Comparison of ENCODE assay signal across 11 mouse cellular contexts in genomic region chr5:128606596-128606995, GRCm38 (mm10). TPM values are rescaled to one million over a fixed set of nuclear protein-coding genes. Genes with fewer than 3 reads are reported as not detected.
A peak's percentile ranks its signal among the peaks of the same experiment; 100 is the strongest.
DNase-seq lines count a peak whose midpoint lies in the region; ATAC-seq and TF ChIP-seq lines count a peak whose summit lies in the region.
"Had no signal": no experiment of that assay in that cellular context is flagged by ENCODE, and none has a peak within 500 bp of the region (broad histone marks: within the 10 kb centered on the region; RNA-seq: fewer than 3 reads in every experiment).

No protein-coding gene starts in this region.

- no peak overlapping the region for H3K9ac ChIP-seq in heart, embryonic 12.5 days
- no peak overlapping the region for H3K9ac ChIP-seq in heart, adult 2 months (ENCODE audit: low read depth, low read length)
- no peak overlapping the region for H3K9ac ChIP-seq in hindbrain, embryonic 11.5 days (ENCODE audit: low read depth, low read length)
- 0 out of 2 replicates have a peak overlapping the region, but pooled peaks have one; percentile 4 for H3K9ac ChIP-seq in midbrain, embryonic 14.5 days (replicated peaks; ENCODE audit: low read length)

- H3K4me1 ChIP-seq in heart, embryonic 12.5 days (replicated peaks): peaks cover 6% of the 10 kb centered on the region
- H3K4me1 ChIP-seq in heart, adult 2 months (ENCODE audit: control insufficient read depth, insufficient read depth, low read length): no peaks in the 10 kb centered on the region
- peaks cover 12% of the 10 kb centered on the region for H3K4me1 ChIP-seq in hindbrain, embryonic 11.5 days (replicated peaks; ENCODE audit: control insufficient read depth, insufficient read depth, low read length)
- peaks cover 25% of the 10 kb centered on the region for H3K4me1 ChIP-seq in midbrain, embryonic 14.5 days (ENCODE audit: control insufficient read depth, insufficient read depth, low read length)

- H3K27me3 ChIP-seq in heart, embryonic 12.5 days (replicated peaks): peaks cover 76% of the 10 kb centered on the region
- H3K27me3 ChIP-seq in heart, adult 2 months (ENCODE audit: control insufficient read depth, insufficient read depth, low read length): no peaks in the 10 kb centered on the region; the same call in 1 of the 2 replicates
- H3K27me3 ChIP-seq in hindbrain, embryonic 11.5 days (ENCODE audit: control insufficient read depth, insufficient read depth, low read length): peaks cover 3% of the 10 kb centered on the region; the same call in 1 of the 2 replicates
- H3K27me3 ChIP-seq in midbrain, embryonic 14.5 days (ENCODE audit: control insufficient read depth, insufficient read depth, low read length): 0 out of 2 replicates have a peak, but pooled peaks cover 8% of the 10 kb centered on the region

- H3K4me2 ChIP-seq in heart, embryonic 12.5 days: 0 out of 2 replicates have a peak overlapping the region, but pooled peaks have one; percentile 18
- peak overlapping the region; percentile 27; the same call in 1 of the 2 replicates for H3K4me2 ChIP-seq in hindbrain, embryonic 11.5 days (replicated peaks; ENCODE audit: low read depth, low read length)
- peak overlapping the region; percentile 29 for H3K4me2 ChIP-seq in midbrain, embryonic 14.5 days (ENCODE audit: low read length)

- no peak for ATAC-seq in heart, embryonic 12.5 days (ENCODE audit: insufficient number of reproducible peaks, low FRiP score)
- peak; percentile 21; the same call in 1 of the 2 replicates for ATAC-seq in hindbrain, embryonic 11.5 days (ENCODE audit: low FRiP score)
- ATAC-seq in midbrain, embryonic 14.5 days (ENCODE audit: low FRiP score, low TSS enrichment): peak; percentile 46; the same call in 1 of the 2 replicates

- H3K4me3 ChIP-seq in heart, embryonic 12.5 days: no peak overlapping the region
- H3K4me3 ChIP-seq in heart, adult 2 months: no peak overlapping the region
- no peak overlapping the region for H3K4me3 ChIP-seq in hindbrain, embryonic 11.5 days (ENCODE audit: low read depth, low read length)
- no peak overlapping the region for H3K4me3 ChIP-seq in midbrain, embryonic 14.5 days (replicated peaks; ENCODE audit: low read depth, low read length)
- H3K4me3 ChIP-seq: gastrocnemius, adult 2 months had no signal

- no peaks in the 10 kb centered on the region for H3K79me2 ChIP-seq in heart, adult 2 months (replicated peaks; ENCODE audit: control insufficient read depth, insufficient read depth, low read length)

- H3K9me3 ChIP-seq in heart, embryonic 12.5 days (replicated peaks): no peaks in the 10 kb centered on the region
- H3K9me3 ChIP-seq in hindbrain, embryonic 11.5 days (ENCODE audit: control insufficient read depth, low read length): no peaks in the 10 kb centered on the region
- no peaks in the 10 kb centered on the region for H3K9me3 ChIP-seq in midbrain, embryonic 14.5 days (ENCODE audit: control insufficient read depth, low read length)

- TF ChIP-seq EP300 in heart, adult 2 months (IDR thresholded peaks at IDR 0.05; ENCODE audit: insufficient read depth, low read depth, low read length): no peak

- TF ChIP-seq POLR2A in heart, adult 2 months (IDR thresholded peaks at IDR 0.05; ENCODE audit: insufficient read depth, low read depth, low read length): no peak
- TF ChIP-seq POLR2A in brain, embryonic 14.5 days (IDR thresholded peaks at IDR 0.05; ENCODE audit: borderline replicate concordance, extremely low read depth, insufficient read depth, insufficient read length, poor library complexity, severe bottlenecking): no peak

- intact Hi-C loops in heart, adult 2 months (cut with DNase I): no loop called here

- WGBS in heart, embryonic 12.5 days: 8% methylated on average over 14 of the region's 14 CpGs
- WGBS in heart, adult 2 months: 16% methylated on average over 14 of the region's 14 CpGs
- WGBS in hindbrain, embryonic 11.5 days: 3% methylated on average over 14 of the region's 14 CpGs
- 3% methylated on average over 14 of the region's 14 CpGs for WGBS in midbrain, embryonic 14.5 days

- DNase-seq in heart, adult 2 months: no peak
- peak; percentile 67 for DNase-seq in brain, embryonic 14.5 days (ENCODE audit: low read depth)
- DNase-seq in hindbrain, embryonic 11.5 days (ENCODE audit: low spot score): peak; percentile 48
- DNase-seq in midbrain, embryonic 14.5 days: peak; percentile 61
- DNase-seq in adipocyte (ENCODE audit: low spot score): no peak
- DNase-seq in frontal cortex, postnatal 10 days (ENCODE audit: low spot score in 2 of 2): no peak
- DNase-seq in Muller cell, postnatal 12 days (ENCODE audit: inconsistent ontology term): no peak
- DNase-seq: cerebellum, postnatal 36 days; gastrocnemius, adult 2 months had no signal

- H3K27ac ChIP-seq in heart, embryonic 12.5 days (ENCODE audit: poor library complexity, severe bottlenecking): no peak overlapping the region
- H3K27ac ChIP-seq in heart, adult 2 months: no peak overlapping the region
- no peak overlapping the region for H3K27ac ChIP-seq in hindbrain, embryonic 11.5 days (ENCODE audit: low read depth, low read length)
- no peak overlapping the region for H3K27ac ChIP-seq in midbrain, embryonic 14.5 days (replicated peaks; ENCODE audit: low read depth, low read length)
- H3K27ac ChIP-seq: gastrocnemius, adult 2 months; macrophage had no signal

- no peak for TF ChIP-seq CTCF in heart, adult 2 months (IDR thresholded peaks at IDR 0.05)
- TF ChIP-seq CTCF in brain, embryonic 14.5 days (IDR thresholded peaks at IDR 0.05; ENCODE audit: borderline replicate concordance, extremely low read depth, insufficient read depth, insufficient read length): no peak

- H3K36me3 ChIP-seq in heart, embryonic 12.5 days: no peaks in the 10 kb centered on the region
- no peaks in the 10 kb centered on the region for H3K36me3 ChIP-seq in heart, adult 2 months (ENCODE audit: control insufficient read depth, insufficient read depth, low read length)
- H3K36me3 ChIP-seq in hindbrain, embryonic 11.5 days (ENCODE audit: control insufficient read depth, insufficient read depth, low read length): no peaks in the 10 kb centered on the region
- H3K36me3 ChIP-seq in midbrain, embryonic 14.5 days (ENCODE audit: control insufficient read depth, insufficient read depth, low read length): no peaks in the 10 kb centered on the region

RNA-seq across cellular contexts. Expression of gene Fzd10, which starts 6.0 kb away (rescaled TPM):
- polyA plus RNA-seq in heart, embryonic 12.5 days (2016; fragmentation: Nextera tagmentation; extraction: Ambion mirVana): 0.42 and 0.50 TPM in 2 replicates
- not detected for total RNA-seq in heart, adult 2 months (2021)
- polyA plus RNA-seq in heart, adult 2 months (2012; rRNA removed): 0.09 and 0.12 TPM in 2 replicates
- polyA plus RNA-seq in brain, embryonic 14.5 days (2012; rRNA removed): 13.8 and 23.6 TPM in 2 replicates
- 17.8 and 19.3 TPM in 2 replicates for polyA plus RNA-seq in hindbrain, embryonic 11.5 days (2014; fragmentation: Nextera tagmentation; extraction: Ambion mirVana)
- polyA plus RNA-seq in midbrain, embryonic 14.5 days (2014; fragmentation: Nextera tagmentation; extraction: Ambion mirVana): 10.1 and 11.6 TPM in 2 replicates
- polyA plus RNA-seq: macrophage had no signal

Comparison
In these comparisons a context has a peak if more than half of its experiments do, and no peak if none do; other contexts are left out.
1. DNase-seq: peak in brain, embryonic 14.5 days (single experiment), hindbrain, embryonic 11.5 days (single experiment) and midbrain, embryonic 14.5 days (single experiment); none in heart, adult 2 months (0 of 2), adipocyte (single experiment), frontal cortex, postnatal 10 days (0 of 2) and Muller cell, postnatal 12 days (single experiment).
2. Peak in every context shown above with its lines, with median percentiles within 50 percentile points of each other: H3K4me2 ChIP-seq.